Mouse (Mus musculus) lung, postnatal 10 days (tissue): ENCODE results near the gene Rsu1.

Experiments
- DNase-seq: peaks from one replicate; pipeline ENCODE4 v3.0.0; 2021

Rsu1 gene

DNA sequence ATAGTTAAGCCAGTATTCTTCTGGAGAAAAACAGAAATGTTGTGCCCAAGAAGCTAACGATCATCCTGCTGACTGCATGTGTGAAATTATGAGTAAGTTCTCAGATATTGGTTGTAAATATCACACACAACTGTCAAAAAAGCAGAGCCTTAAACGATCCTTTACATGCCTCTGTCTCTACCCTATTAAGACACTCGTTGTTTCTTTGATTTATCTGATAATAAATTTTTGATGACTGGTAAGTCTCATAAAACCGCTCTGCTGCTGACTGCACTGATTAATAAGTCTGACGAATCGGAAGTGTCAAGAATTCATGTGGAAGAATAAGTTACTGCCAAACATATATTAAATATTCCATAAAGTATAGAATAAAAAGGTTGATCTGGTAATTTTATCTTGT is 126.0 kb downstream of the Rsu1 start:
- DNase-seq: no peak

DNA sequence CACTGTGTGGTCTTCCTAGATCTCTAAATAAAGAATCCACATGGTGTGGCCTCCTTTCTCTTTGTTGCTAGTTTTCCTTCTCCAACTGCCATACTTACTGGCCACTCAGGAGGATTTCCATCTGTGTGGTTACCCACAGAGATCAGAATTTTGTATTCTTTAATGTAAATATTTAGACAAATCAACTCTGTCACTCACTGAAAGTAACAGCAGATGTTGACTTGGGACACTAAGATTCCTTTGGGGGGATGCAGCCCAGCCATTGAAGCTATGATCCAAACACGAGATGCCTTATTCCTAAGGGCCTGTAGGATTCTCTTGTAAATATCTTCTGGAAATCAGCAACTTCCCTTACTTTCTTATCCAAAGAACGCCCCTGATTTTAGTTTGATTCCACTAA is 136.3 kb downstream of the Rsu1 start:
- DNase-seq: no peak

DNA sequence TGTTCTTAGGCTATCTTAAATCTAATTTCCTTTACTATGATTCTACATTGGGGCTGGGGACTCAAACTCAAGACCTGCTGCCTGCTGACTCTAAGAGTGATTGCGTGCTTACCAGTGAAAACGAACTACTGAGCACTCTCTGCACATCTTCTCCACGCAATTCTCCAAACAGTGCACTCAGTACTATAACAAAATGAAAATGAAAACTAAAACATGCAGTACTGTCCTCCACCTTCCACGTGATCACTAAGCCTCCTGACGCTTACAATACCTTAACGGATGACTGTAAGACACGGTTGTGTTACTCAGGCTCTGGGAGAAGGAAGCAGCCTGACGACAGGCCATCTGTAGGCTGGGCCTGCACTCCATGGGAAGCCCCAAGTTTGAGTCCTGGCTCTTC is 138.4 kb downstream of the Rsu1 start:
- DNase-seq: no peak

DNA sequence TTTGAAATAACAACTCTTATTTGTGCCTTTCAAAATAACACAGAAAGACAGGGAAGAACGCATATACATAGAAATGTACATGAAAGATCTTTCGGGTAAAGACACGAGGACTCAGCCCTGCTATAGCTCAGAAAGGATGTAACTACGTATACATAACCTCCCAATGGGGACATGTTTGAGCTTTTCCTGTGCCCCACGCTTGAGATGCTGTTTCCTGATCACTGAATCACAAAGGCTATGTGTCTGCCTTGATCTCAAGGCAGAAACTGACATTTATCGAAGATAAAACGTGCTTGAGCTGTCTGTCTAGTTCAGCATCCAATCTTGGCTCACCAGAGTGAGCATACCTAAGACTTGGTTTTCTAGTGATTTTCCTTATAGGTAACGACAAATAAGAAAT is 138.8 kb downstream of the Rsu1 start:
- DNase-seq: no peak

DNA sequence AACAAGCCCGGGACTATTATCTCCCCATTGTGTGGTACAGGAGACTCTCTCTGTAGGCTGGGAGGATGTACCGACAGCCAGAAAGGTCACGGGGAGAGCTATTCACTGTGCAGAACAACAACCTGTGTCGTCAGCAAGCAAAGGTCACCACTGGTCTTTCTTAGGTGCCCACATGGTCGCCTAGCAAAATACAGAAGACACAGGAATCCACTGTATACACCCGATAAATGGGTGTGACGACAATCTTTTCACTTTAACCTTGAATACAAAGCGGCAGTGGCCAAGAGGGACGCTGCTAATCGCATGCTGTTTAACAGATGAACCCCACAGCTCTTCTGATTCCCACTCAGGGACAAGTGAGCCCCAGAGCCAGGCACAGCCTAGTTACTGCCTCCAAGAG is 141.4 kb downstream of the Rsu1 start:
- DNase-seq: no peak

DNA sequence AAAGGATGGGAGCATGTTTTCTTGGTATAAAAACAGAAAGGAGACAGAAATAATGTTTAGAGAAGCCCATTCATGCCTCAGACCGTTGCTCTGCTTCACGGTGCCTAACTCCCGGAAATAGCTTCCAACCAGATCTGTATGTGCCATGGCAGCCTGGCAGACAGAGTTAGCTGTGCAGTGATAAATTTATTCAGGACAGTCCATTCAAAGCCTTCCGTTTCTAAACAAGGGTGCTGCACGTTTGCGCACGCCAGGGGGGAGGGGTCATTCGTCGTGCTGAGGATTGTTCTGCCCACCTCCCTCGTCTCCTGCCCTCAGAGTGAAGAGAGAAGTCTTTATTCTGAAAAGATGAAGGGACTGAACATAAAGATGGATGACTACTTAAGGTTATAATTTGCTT is 141.9 kb downstream of the Rsu1 start:
- no peak for DNase-seq

DNA sequence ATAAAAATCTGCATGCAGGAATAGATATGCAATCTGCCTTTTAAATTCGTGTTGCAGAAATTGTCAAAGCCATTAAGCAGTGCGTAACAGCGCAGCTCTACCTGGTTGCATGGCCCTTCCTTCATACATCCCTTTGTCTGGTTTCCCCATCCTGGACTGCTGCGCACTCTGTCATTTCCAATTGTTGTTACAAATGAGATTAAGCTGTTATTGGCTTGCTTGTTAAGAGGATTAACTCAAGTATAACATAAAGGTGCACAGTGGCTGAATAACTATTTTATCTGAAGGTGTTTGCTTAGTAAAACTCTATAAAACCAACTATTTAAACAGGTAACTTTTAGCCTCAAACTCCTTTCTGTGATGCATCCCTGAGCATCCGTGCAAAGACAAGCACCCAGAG is 150.8 kb downstream of the Rsu1 start:
- no peak for DNase-seq

DNA sequence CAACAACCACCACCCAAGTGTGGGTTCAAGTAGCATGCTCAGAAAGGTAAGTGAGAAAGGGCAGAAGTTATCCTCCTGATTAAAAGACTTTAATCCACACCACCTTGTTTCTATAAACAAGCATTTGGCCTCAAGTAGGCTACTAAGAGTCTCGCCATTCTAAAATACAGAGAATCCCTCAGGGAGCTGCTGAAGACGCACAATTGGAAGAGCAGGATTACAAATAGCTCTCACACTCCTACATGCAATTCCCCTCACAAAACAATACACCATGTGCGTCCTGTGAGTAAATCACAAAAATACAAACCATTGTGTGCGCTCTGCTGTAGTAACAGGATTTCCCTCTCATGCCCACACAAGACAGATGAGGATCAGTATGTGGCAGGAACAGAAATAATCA is 153.3 kb downstream of the Rsu1 start:
- no peak for DNase-seq

DNA sequence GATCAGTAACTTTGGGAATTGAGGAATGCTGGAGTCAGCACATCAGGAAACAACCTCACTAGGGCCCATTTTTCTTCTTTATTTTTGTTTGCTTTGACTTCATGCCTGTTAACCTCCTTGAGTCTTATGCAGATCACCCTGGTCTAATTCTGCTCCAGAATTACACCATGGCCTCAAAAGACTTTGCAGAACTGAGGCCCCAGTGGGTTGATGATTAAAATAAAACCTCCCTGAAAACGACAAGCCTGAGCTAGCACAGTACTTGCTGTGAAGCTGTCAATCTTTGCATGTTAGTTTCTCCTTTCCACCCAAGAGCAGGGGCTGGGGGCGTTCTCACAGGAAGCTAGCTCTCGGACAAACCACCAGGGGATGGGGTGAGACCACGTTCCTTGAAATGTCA is 164.7 kb downstream of the Rsu1 start:
- DNase-seq: no peak

DNA sequence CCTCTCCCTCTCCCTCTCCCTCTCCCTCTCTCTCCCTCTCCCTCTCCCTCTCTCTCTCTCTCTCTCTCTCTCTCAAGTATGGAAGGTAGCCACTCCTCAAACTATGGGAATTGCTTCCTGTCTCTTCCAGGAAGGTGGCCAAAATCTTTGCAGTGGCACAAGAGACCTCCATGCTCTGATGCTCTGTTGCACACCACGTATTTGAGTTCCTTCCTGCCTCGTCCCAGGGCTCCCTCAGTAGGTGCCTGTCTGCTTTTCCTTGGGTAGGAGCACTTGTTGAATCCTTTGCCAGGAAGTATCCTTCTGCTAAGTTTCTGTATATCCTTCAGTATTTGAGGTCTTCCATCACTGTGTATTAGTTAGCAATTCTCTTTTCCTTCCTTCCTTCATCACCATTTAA is 166.8 kb downstream of the Rsu1 start:
- no peak for DNase-seq

DNA sequence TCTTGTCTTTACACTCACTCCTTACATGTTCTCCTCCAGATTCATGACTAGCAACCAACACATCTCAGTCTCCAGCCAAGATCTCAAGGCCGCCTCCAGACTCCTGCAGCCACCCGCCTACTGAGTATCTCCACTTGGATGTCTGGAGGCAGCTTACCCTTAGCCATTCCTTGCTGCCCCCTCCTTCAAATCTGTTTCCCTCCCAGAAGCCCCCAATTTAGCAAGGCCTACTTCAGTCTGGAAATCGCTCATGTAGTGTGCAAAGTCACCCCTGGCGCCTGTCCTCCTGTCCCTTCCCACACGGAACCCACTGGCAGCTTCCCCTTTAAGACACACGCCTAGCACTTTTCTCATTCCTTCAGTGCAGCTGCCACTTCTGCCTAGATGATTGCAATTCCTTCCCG is 167.4 kb downstream of the Rsu1 start:
- no peak for DNase-seq

DNA sequence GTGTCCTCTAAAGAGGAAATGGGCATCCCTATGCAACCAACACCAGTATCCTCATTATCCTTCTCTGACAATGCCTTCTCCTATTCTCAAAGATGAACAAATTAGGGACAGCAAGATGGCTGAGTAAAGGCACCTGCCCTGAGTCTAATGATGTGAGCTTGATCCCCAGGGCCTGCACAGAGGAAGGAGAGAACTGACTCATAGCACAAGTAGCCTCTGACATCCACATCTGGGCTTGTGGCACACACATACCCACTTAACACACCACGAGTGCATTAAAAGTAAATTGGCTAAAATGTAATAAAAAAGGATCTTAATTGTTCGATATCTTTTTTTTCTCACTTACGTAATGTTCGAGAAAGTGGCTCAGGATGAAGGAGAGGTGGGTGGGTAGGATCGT is 177.2 kb downstream of the Rsu1 start:
- DNase-seq: no peak

DNA sequence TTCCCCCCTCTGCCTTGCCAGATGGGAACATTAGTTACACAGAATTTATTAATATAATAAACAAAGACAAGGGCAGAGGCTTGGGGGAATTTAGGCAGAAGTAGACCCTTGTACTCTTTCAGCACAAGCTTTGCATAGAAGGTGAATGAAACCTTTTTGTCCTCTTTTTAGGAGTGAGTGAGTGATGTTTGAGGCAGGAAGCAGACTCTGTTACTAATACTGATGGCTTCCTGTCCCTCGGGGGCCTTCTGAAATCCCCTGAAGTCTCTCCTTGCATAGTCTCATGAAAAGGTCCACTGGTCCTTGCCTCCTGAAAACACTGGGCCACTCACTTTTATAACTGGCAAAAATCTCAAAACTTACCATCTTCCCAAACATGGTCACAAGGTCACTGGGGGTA is 177.6 kb downstream of the Rsu1 start:
- DNase-seq: no peak

DNA sequence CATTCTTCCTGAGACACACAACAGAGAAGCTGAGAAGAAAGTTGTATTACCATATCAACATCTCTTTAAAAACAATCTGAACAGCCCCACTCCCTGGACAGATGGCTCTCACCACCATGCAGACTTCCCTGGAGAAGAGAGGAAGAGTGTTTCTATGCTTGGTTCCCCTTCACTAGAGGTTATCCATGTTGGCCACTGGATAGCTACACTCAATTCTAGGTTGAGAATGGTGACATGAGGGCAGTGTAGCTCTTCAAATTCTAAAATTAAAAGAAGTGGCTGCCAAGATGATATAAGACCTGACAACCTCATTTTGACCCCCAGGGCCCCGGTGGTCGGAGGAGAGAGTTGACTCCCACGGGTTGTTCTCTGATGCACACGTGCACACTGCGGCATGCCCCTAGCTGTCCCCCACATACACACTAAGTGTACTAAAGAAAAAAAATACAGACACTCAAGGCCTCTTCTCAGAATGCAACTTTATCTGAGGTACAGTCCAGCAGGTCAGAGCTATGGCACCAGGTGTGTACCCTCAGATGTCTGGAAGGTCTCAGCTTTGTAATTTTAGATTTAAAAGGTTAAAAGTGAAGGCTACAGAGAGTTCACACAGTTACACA is 179.7 kb downstream of the Rsu1 start:
- no peak for DNase-seq

DNA sequence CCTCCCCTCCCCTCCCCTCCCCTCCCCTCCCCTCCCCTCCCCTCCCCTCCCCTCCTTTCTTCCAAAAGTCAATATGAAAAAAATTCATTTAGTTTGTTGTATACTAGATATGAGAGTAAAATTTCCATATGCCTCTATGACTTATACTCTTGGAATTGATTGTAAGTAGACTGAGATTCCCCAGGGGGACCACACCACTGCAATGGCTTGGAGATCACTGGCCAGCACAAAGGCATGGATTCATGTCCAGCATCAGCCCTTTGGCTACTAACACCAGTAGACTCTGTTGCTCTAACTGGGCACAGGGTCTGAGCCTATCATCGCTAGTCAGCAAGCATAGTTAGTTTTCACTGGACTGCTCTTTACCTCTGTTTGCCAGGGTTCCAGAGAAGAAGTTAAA is 180.4 kb downstream of the Rsu1 start:
- no peak for DNase-seq

DNA sequence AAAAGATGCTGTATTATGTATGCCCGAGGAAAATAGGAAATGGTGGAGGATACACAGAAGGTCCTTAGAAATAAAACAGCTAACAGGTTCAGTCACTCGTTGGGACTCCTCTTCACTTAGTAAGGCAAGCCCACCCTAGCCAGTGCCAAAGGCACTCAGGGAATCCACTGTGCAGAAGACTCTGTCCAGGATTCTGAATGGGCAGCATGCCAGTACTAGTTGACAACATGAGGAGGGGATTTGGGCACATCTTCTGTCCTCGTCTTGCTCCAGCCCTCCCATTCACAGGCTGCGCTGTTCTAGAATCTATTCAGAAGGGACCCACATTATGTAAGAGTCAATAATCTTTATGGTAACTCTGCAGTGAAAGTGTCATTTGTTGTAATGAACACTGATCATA is 181.4 kb downstream of the Rsu1 start:
- no peak for DNase-seq

DNA sequence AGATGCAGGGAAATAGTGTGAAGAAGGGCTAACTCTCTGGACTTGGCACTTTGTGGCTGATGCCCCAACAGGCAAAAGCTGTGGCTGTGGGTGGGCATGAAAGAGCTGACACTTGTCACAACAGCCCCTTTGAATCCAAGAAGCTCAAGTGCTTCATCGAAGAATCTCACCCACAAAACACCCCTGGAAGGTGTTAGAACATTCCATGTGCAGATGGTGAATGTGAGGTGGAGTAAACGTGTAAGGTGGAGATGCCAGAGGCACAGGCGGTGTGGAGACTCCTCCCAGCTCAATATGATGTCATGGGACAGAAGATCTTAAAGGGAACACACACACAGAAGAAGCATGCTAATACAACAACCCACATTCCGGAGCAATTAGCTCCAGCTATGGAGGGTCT is 182.9 kb downstream of the Rsu1 start:
- no peak for DNase-seq

DNA sequence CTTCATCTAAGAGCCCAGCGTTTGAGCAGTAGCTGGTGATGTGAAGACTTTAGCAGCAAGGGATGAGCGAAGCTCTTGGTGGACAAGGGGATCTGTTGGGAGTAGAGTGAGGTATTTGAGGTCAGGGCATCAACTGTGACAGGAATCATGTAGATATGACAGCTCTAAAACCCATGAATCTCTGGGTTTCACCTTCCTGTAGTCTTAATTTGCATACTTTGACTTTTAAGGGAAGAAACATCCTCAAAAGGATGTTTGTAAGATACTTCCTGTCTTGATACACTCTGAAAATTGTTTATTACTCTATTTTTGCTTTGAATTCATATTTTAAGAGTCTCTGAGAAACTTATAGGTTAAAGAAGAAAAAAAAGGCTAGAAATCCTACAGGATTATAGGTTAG is 183.4 kb downstream of the Rsu1 start:
- no peak for DNase-seq

DNA sequence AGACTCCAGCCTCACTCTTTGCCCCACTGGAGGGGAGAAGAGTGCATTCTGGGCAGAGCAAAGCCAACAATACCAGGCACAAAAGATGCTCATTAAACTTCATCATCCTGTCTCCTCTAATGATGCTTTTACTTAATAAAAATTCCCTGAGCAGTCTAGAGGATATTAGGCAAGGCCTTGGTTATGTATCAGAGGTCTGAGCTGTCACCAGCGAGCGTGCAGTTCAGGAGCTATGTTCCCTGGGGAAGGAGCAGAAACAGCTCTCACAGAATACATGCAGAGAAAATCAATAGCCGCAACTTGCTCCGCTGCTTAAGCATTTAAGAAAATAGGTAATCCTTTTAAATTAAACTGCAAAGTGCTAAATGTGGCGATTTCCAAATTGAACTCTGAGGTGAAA is 187.0 kb downstream of the Rsu1 start:
- no peak for DNase-seq

DNA sequence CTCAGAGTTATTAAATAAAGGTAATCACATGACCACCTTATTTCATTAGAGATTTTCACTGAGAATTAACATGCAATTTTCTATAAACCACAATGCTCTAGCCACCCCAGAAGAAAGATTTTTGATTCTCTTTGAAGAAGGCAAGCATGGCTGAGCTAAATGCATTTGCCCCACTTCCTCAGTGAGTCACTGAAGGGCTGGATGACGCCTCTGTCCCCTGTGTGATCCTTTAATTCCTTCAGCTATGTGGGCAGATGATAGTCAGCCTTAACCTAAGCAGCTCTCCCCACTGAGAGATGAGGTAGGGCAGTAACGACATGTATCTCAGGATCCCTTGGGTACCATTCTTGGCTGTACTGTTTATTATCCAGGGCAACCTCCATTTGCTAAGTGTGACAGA is 190.7 kb downstream of the Rsu1 start:
- no peak for DNase-seq

DNA sequence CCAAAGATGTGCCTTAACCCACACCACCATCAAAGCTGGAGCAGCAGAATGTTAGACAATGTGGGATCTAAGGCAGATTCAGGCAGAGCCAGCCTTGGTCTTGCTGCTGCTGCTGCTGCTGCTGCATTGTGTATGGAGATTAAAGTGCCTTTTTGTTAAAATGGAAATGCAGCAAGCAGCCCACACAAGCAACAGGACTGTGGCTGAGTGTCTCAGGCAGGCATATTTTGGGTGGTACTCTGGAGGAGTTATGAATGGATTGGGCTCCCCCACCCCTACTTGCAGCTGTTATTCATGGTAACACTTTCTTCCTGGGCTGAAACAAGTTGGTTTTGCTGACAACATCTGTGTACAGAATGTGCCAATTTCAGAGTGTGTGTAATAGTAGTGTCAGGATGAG is 199.0 kb downstream of the Rsu1 start:
- DNase-seq: no peak

DNA sequence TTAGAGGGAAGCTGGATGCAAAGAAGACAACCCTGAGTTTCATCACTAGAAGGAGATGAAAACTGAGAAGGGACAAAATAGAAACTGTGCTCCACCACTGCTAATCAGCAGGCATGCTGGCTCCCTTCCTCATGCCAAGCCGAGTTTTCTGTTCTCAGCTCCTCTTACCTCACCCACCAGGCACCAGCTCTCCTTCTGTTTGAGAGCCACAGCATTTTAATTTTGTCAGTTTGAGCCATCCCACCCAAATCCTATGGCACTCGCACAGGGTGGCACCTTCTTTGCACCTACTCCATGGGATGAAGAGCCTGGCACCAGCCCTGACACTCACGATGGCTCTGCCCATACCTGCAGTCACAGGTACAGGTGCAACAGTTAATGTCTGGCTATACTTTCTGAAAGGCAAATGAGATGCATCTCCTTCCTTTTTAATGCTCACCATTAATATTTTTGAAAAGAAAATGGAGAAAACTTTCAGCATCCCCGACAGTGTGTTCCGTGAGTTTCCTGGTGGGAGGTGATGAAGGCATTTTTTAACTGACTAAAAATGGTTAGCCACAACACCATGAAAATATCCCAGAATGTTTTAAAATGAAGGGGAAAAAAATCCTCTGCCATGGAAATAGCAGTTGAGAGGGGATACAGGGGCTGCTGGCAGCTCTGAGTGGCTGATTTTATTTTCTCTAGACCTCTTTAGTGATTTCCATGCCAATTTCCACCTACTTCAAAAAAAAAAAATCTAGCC is 210.6 kb downstream of the Rsu1 start:
- DNase-seq: no peak

DNA sequence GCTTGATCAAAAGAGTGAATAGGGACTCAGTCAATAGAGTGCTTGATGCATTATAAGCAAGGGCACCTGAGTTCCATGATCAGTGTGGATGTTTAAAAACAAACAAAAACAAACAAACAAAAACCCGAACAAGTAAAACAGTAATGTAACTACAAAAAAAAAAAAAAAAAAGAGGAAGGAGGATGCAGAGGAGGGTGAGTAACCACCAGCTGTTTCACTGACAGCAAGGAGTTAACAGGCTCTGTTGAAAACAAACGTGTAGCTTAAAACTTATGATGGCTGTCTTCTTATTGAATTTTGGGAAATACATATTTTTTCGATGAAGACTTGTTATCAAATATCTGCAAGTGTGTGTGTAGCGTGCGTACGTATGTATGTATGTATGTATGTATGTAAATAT is 222.6 kb downstream of the Rsu1 start:
- DNase-seq: no peak

DNA sequence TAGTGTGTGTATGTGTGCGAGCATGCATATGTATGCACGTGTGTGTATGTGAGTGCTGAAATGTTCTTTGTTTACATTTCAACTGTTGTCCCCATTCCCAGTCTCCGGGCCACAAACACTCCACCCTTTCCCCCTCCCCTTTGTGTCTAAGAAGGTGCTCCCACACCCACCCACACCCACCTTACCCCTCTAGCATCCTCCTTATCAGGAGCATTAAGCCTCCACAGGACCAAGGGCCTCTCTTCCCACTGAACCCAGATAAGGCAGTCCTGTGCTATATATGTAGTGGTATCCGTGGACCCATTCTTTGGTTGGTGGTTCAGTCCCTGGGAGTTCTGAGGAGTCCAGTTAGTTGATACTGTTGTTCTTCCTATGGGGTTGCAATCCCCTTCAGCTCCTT is 226.7 kb downstream of the Rsu1 start:
- DNase-seq: no peak

DNA sequence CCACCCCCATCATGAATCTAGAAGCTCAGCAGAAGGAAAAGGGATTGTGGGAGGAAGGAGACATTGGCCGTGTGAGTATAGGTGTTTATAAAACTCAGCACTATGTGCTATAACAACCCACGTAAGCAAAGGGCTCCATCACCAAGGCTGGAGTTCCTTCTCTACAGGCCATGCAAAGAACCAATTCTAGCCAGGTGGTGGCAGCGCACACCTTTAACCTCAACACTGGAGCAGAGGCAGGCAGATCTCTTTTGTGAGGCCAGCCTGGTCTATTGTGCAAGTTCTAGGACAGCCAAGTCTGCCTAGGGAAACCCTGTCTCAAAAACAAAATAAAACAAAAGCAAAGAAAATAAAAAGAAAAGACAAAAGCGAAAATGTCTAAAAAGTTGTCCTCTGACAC is 231.4 kb downstream of the Rsu1 start:
- DNase-seq: no peak
